Mouse (Mus musculus) liver, adult 2 months (tissue): Measurements from ENCODE around the gene Col8a2. TPM values are rescaled to one million over a fixed set of nuclear protein-coding genes. Genes with fewer than 3 reads are reported as not detected.
A peak's percentile ranks its signal among the peaks of the same experiment; 100 is the strongest.

Experiments used
- DNase-seq: peaks from one replicate; pipeline ENCODE4 v3.0.0-alpha.2; 2011; ENCODE audit warnings: low read depth, low spot score; ENCODE audit errors: extremely low read depth
- H3K27ac ChIP-seq: fragments of 200-500 bp; replicated peaks from 2 replicates; pipeline ENCODE4 v1.5.1; 2012; ENCODE audit warnings: low read depth, mild to moderate bottlenecking, control low read depth, inconsistent platforms, low read length; ENCODE audit not compliant: insufficient read depth
- H3K27me3 ChIP-seq: fragments of 200-500 bp; 2 replicates; pipeline ENCODE4 v1.6.1; 2012; ENCODE audit warnings: mild to moderate bottlenecking, moderate library complexity, low read length, inconsistent platforms; ENCODE audit not compliant: control insufficient read depth, insufficient read depth
- H3K36me3 ChIP-seq: fragments of 200-500 bp; 2 replicates; pipeline ENCODE4 v1.6.1; 2012; ENCODE audit warnings: low read length, inconsistent platforms; ENCODE audit not compliant: control insufficient read depth, insufficient read depth
- H3K4me1 ChIP-seq: fragments of 200-500 bp; 2 replicates; pipeline ENCODE4 v1.6.1; 2011; ENCODE audit warnings: low read length; ENCODE audit not compliant: control insufficient read depth, insufficient read depth
- H3K4me3 ChIP-seq: fragments of 200-500 bp; 2 replicates; pipeline ENCODE4 v1.5.1; 2011; ENCODE audit warnings: low read depth, mild to moderate bottlenecking, control low read depth, low read length, moderate library complexity; ENCODE audit not compliant: insufficient read depth
- H3K79me2 ChIP-seq: fragments of 200-500 bp; 2 replicates; pipeline ENCODE4 v1.6.1; 2012; ENCODE audit warnings: inconsistent platforms, mild to moderate bottlenecking, low read length, moderate library complexity; ENCODE audit not compliant: control insufficient read depth, insufficient read depth
- H3K9ac ChIP-seq: fragments of 200-500 bp; 2 replicates; pipeline ENCODE4 v1.6.1; 2012; ENCODE audit warnings: low read depth, mild to moderate bottlenecking, control low read depth, inconsistent platforms, low read length
- CTCF ChIP-seq: fragments of 200-500 bp; IDR thresholded peaks from 2 replicates; pipeline ENCODE4 v1.5.1; 2011; ENCODE audit warnings: low read depth, low read length, control low read depth
- POLR2A ChIP-seq: fragments of 200-500 bp; IDR thresholded peaks from 2 replicates; pipeline ENCODE4 v1.6.1; 2011; ENCODE audit warnings: low read length, control low read depth; ENCODE audit not compliant: insufficient read depth; ENCODE audit errors: extremely low read depth
- WGBS: fragments of 180-500 bp; shearing (Covaris S2); methylation state at CpG from one replicate; pipeline ENCODE4 v1.1.7; 2018; 5-methylcytosine and 5-hydroxymethylcytosine counted together
- polyA plus RNA-seq: library from polyadenylated mRNA; depleted of rRNA; stranded (reverse); fragments of >200 nt; gene quantifications from 2 replicates; pipeline ENCODE4 v1.2.3, GENCODE M21; 2012
- total RNA-seq: library from RNA; depleted of rRNA; stranded (reverse); fragments of >200 nt; gene quantifications from 2 replicates; pipeline ENCODE4 v1.2.3, GENCODE M21; 2014

The Col8a2 gene
- total and polyA plus RNA-seq, 2 experiments, result 0.09 to 0.17 TPM

DNA sequence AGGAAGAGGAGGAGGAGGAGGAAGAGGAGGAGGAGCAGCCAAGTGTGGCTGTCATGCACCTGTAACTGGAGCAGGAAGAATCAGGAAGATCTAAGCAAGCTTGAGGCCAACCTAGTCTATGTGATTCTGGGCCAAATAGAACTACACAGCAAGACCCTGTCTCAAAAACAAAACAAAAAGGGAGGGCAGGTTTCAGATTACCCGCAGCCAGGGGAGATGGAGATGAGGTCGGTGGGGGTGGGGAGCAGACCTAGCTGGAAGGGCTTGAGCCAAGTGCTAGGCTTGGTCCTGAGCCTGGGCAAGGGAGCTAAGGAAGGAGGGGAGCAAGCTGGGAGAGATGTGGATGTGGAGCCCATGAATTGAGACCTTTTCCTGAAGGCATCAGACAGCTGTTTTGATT lies 20.2 kb downstream of the Col8a2 start:
- peaks cover 3% of the 10 kb centered on the region; the same call in 1 of the 2 replicates for H3K4me1 ChIP-seq
- H3K27me3 ChIP-seq, result no peaks in the 10 kb centered on the region
- no peak for TF ChIP-seq CTCF
- TF ChIP-seq POLR2A, result no peak
- no peak overlapping the region for H3K27ac ChIP-seq
- no peaks in the 10 kb centered on the region for H3K79me2 ChIP-seq
- no peak overlapping the region for H3K4me3 ChIP-seq
- DNase-seq, result no peak
- H3K36me3 ChIP-seq, result no peaks in the 10 kb centered on the region
- no peak overlapping the region for H3K9ac ChIP-seq
- WGBS, result 25% methylated on average over 2 of the region's 2 CpGs

- H3K27me3 ChIP-seq, result no peaks in the 10 kb centered on the region
- H3K36me3 ChIP-seq, result no peaks in the 10 kb centered on the region
- no peak for DNase-seq
- no peaks in the 10 kb centered on the region for H3K79me2 ChIP-seq
- WGBS, result 19% methylated on average over 20 of the region's 20 CpGs
- no peak for TF ChIP-seq POLR2A
- peak; percentile 44 for TF ChIP-seq CTCF
- no peak overlapping the region for H3K9ac ChIP-seq
- no peak overlapping the region for H3K27ac ChIP-seq
- no peak overlapping the region for H3K4me3 ChIP-seq
- H3K4me1 ChIP-seq, result peaks cover 3% of the 10 kb centered on the region; the same call in 1 of the 2 replicates
Observed at GRCm38 (mm10) chr4:126309211-126309921, 22.8 kb downstream of the Col8a2 start.

GRCm38 (mm10) chr4:126309922-126310309 lies 23.3 kb downstream of the Col8a2 start:
- no peak overlapping the region for H3K27ac ChIP-seq
- no peak overlapping the region for H3K9ac ChIP-seq
- peaks cover 3% of the 10 kb centered on the region; the same call in 1 of the 2 replicates for H3K4me1 ChIP-seq
- H3K4me3 ChIP-seq, result no peak overlapping the region
- no peaks in the 10 kb centered on the region for H3K27me3 ChIP-seq
- 1% methylated on average over 7 of the region's 7 CpGs for WGBS
- no peaks in the 10 kb centered on the region for H3K36me3 ChIP-seq
- no peaks in the 10 kb centered on the region for H3K79me2 ChIP-seq
- DNase-seq, result peak; percentile 60
- TF ChIP-seq CTCF, result peak; percentile 91
- no peak for TF ChIP-seq POLR2A

DNA sequence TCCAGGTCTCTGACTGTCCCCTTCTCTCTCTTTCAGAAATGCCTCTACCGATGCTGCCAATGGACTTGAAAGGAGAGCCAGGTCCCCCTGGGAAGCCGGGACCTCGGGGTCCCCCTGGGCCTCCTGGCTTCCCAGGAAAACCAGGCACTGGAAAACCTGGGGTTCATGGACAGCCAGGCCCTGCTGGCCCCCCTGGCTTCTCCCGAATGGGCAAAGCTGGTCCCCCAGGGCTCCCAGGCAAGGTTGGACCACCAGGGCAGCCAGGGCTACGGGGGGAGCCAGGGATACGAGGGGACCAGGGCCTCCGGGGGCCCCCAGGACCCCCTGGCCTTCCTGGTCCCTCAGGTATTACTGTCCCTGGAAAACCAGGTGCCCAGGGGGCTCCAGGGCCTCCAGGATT lies 23.8 kb downstream of the Col8a2 start:
- TF ChIP-seq CTCF (no peak), POLR2A (no peak)
- Histone ChIP-seq H3K79me2 (no peaks in the 10 kb centered on the region), H3K27ac (no peak overlapping the region), H3K9ac (no peak overlapping the region), H3K4me3 (no peak overlapping the region), H3K4me1 (peaks cover 3% of the 10 kb centered on the region; the same call in 1 of the 2 replicates), H3K36me3 (no peaks in the 10 kb centered on the region), H3K27me3 (no peaks in the 10 kb centered on the region)
- no peak for DNase-seq
- WGBS, result 71% methylated on average over 7 of the region's 7 CpGs

GRCm38 (mm10) chr4:126311566-126312200 lies 25.1 kb downstream of the Col8a2 start:
- H3K4me3 ChIP-seq, result no peak overlapping the region
- no peaks in the 10 kb centered on the region for H3K79me2 ChIP-seq
- H3K9ac ChIP-seq, result no peak overlapping the region
- no peaks in the 10 kb centered on the region for H3K27me3 ChIP-seq
- TF ChIP-seq CTCF, result no peak
- no peak for TF ChIP-seq POLR2A
- WGBS, result 96% methylated on average over 16 of the region's 16 CpGs
- DNase-seq, result no peak
- H3K36me3 ChIP-seq, result peaks cover under 1% of the 10 kb centered on the region; the same call in 1 of the 2 replicates
- peaks cover 3% of the 10 kb centered on the region; the same call in 1 of the 2 replicates for H3K4me1 ChIP-seq
- no peak overlapping the region for H3K27ac ChIP-seq

DNA sequence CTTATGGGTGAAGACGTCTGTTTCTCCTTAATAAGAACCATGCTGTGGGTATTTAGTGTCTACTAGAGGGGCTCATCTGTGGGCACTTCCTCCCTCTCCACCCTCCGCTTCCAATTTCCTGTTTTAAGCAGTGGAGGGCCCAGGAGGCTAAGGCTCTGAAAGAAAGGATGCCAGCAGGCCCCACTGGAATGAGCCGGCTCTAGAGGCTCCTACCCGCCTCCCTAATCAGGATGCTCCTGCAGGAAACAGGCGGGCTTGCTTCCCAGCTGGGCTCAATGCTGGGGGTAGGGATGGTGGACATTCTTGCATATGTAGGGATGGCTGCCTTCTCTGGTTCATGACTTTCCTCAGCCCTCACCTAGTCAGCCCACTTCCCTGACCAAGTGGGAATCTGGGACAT lies 26.6 kb downstream of the Col8a2 start:
- TF ChIP-seq POLR2A (no peak), CTCF (no peak)
- Histone ChIP-seq H3K79me2 (no peaks in the 10 kb centered on the region), H3K27ac (no peak overlapping the region), H3K36me3 (peaks cover 4% of the 10 kb centered on the region; the same call in 1 of the 2 replicates), H3K27me3 (no peaks in the 10 kb centered on the region), H3K4me3 (no peak overlapping the region), H3K9ac (no peak overlapping the region), H3K4me1 (peaks cover 3% of the 10 kb centered on the region; the same call in 1 of the 2 replicates)
- 74% methylated on average over 5 of the region's 5 CpGs for WGBS
- DNase-seq, result no peak
